Mouse (Mus musculus): ENCODE results near the gene Fstl4. TPM values are rescaled to one million over a fixed set of nuclear protein-coding genes. Genes with fewer than 3 reads are reported as not detected.
"Not testable (repeated sequence)": the region's sequence is repeated elsewhere in the genome, so short reads cannot be mapped to it uniquely, and the experiment has no call there.

Gene Fstl4
- polyA plus RNA-seq, 1 experiment from 2014 or later, result 6.6 TPM

DNA sequence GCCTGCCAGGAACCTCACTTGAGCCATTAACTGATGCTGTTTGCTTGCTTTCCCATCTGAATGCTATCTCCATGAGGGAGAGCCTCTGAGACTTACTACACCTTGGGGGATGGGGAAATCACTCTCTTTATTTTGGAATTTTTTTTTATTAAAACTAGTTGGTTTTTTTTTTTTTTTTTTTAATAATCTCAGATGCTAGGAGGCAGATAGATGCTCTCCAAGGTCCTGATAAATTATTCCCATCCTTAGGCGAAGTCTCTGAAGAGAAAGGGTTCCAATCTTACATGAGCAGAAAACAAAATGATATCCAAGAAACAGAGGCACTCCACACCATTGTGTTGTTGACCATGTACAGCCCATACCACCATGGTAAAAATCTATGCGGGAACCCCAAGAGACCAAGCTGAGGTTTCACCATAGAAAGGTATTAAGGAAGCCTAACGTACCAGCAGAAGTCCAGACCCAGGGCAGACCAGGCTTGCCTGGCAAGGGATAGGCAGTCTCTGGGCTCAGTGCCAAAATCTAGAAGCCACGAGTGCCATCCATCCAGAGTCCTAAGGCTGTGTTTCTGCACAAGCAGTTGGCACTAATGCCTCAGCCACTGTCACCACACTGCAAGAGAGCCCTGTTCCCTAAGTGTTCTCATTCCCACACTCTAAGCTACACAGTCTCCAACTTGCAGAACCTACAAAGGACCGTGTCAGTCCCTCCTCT lies 423.1 kb downstream of the Fstl4 start:
- ATAC-seq (replicated peaks; ENCODE audit: extremely low read depth, insufficient read depth, low FRiP score), result no peak
- no peaks in the 10 kb centered on the region for H3K9me3 ChIP-seq (replicated peaks; ENCODE audit: control insufficient read depth, low read length)
- H3K4me2 ChIP-seq (ENCODE audit: low read depth, low read length), result no peak overlapping the region
- H3K27me3 ChIP-seq (ENCODE audit: control insufficient read depth, insufficient read depth, low read length), result no peaks in the 10 kb centered on the region
- no peak overlapping the region for H3K4me3 ChIP-seq (ENCODE audit: low read length)
- H3K4me1 ChIP-seq (ENCODE audit: control insufficient read depth, insufficient read depth, low read length), result peaks cover 13% of the 10 kb centered on the region
- WGBS, result 61% methylated on average over 5 of the region's 5 CpGs
- no peak overlapping the region for H3K27ac ChIP-seq (ENCODE audit: low read length)
- H3K36me3 ChIP-seq (ENCODE audit: control insufficient read depth, insufficient read depth), result no peaks in the 10 kb centered on the region
- H3K9ac ChIP-seq (ENCODE audit: low read length), result no peak overlapping the region

DNA sequence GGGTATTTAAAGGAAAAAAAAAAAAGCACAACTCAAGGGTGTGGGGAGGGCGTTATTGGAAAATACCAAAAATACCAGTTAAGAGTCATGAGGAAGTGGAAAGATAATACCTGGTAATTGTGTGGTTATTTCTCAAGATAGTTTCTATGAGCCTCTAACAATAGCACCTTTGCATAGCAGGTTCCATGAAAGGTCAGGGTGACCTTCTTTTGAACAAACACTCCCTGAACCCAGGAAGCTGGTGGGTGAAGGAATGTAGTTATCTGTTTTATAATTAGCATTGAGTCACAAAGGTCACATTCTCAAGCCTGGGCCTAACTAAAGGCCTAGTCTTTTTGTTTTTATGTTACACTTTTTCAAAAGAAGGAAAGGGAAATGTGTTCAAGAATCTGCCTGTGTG lies 432.1 kb downstream of the Fstl4 start:
- ATAC-seq (replicated peaks; ENCODE audit: extremely low read depth, insufficient read depth, low FRiP score); H3K9ac ChIP-seq (ENCODE audit: low read length); H3K27me3 ChIP-seq (ENCODE audit: control insufficient read depth, insufficient read depth, low read length); H3K4me1 ChIP-seq (ENCODE audit: control insufficient read depth, insufficient read depth, low read length); H3K36me3 ChIP-seq (ENCODE audit: control insufficient read depth, insufficient read depth); H3K27ac ChIP-seq (ENCODE audit: low read length); H3K9me3 ChIP-seq (replicated peaks; ENCODE audit: control insufficient read depth, low read length); H3K4me2 ChIP-seq (ENCODE audit: low read depth, low read length); H3K4me3 ChIP-seq (ENCODE audit: low read length): not testable (repeated sequence)
- 94% methylated on average over 1 of the region's 1 CpGs for WGBS

DNA sequence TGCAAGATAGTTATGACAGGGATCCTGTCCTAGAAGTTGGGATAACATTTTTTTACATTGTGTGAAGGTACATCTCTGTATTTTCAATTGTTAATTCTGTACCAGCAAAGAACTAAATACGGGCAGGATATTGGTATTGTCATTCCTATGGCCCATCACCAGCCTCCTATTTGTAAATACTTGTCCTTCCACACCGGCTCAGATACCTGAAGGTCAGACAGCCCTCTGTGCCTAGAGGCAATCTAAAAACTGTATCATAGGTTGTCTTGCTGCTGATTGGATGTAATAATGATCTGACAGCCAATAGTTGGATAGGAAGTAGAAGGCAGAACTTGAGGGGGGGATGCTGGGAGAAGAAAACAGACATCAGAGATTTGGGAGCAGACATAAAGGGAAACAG lies 432.7 kb downstream of the Fstl4 start:
- no peak for ATAC-seq (replicated peaks; ENCODE audit: extremely low read depth, insufficient read depth, low FRiP score)
- Histone ChIP-seq H3K4me1 (ENCODE audit: control insufficient read depth, insufficient read depth, low read length) (no peaks in the 10 kb centered on the region), H3K27ac (ENCODE audit: low read length) (no peak overlapping the region), H3K4me2 (ENCODE audit: low read depth, low read length) (no peak overlapping the region), H3K9ac (ENCODE audit: low read length) (no peak overlapping the region), H3K36me3 (ENCODE audit: control insufficient read depth, insufficient read depth) (no peaks in the 10 kb centered on the region), H3K27me3 (ENCODE audit: control insufficient read depth, insufficient read depth, low read length) (no peaks in the 10 kb centered on the region), H3K9me3 (replicated peaks; ENCODE audit: control insufficient read depth, low read length) (peaks cover 3% of the 10 kb centered on the region; the same call in 1 of the 2 replicates), H3K4me3 (ENCODE audit: low read length) (no peak overlapping the region)
- WGBS, result 91% methylated on average over 2 of the region's 2 CpGs

DNA sequence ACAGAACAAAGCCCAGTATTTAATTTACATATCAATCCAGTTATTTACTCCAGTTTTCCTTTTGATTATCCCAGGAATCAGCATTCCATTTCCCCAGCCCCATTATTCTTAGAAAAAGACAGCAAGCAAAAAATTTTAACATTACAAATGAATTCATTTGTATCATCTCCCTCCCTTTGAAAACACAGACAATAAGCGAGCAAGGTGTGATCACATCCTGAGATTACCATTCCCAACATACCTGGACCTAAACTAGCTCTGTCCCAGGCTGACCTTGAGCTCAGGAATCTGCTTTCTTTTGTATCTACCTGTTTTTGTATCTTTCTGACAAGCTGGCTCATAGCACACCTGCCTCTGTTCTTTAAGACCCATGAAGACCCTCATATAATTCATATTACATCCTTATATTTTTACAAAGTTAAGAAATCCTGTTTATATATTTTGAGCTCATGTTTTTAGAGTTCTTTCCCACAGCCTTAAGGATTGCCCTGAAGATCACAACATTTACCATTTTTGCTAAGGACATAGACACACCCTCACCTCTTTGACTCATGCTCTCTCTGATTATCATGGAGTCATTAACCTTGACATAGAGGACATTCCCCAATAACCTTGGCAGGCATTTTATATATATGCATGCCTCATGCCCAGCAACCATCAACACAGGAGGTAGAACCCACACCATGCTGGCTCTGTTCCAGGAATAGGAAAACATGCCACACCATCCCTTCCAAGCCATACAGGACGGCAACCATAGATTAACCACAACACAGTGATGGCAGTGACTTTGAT lies 438.2 kb downstream of the Fstl4 start:
- no peak for ATAC-seq (replicated peaks; ENCODE audit: extremely low read depth, insufficient read depth, low FRiP score)
- Histone ChIP-seq H3K36me3 (ENCODE audit: control insufficient read depth, insufficient read depth) (no peaks in the 10 kb centered on the region), H3K27me3 (ENCODE audit: control insufficient read depth, insufficient read depth, low read length) (no peaks in the 10 kb centered on the region), H3K27ac (ENCODE audit: low read length) (no peak overlapping the region), H3K4me2 (ENCODE audit: low read depth, low read length) (no peak overlapping the region), H3K9ac (ENCODE audit: low read length) (no peak overlapping the region), H3K4me1 (ENCODE audit: control insufficient read depth, insufficient read depth, low read length) (no peaks in the 10 kb centered on the region), H3K9me3 (replicated peaks; ENCODE audit: control insufficient read depth, low read length) (peaks cover 4% of the 10 kb centered on the region; the same call in 1 of the 2 replicates), H3K4me3 (ENCODE audit: low read length) (no peak overlapping the region)
- 77% methylated on average over 2 of the region's 2 CpGs for WGBS

DNA sequence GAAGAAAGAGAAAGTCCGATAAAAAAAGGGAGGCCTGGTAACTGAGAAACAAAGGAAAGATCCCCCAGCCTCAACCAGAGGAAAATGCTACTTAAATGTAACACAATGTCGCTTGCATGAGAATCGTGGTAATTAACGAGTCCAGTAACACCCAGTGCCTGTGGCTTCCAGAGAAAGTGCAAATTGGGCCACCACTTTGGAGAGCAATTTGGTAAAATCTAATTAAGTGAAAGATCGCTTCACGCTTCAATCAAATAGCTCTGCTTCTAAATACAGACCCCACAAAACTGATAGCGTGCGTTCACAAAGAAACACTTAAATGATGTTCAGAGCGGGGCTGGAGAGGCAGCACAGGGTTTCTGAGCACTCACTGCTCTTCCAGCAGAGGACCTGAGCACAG lies 446.4 kb downstream of the Fstl4 start:
- WGBS, result 71% methylated on average over 9 of the region's 9 CpGs
- Histone ChIP-seq H3K9me3 (replicated peaks; ENCODE audit: control insufficient read depth, low read length) (no peaks in the 10 kb centered on the region), H3K27ac (ENCODE audit: low read length) (no peak overlapping the region), H3K4me1 (ENCODE audit: control insufficient read depth, insufficient read depth, low read length) (no peaks in the 10 kb centered on the region), H3K4me2 (ENCODE audit: low read depth, low read length) (no peak overlapping the region), H3K4me3 (ENCODE audit: low read length) (no peak overlapping the region), H3K9ac (ENCODE audit: low read length) (no peak overlapping the region), H3K36me3 (ENCODE audit: control insufficient read depth, insufficient read depth) (no peaks in the 10 kb centered on the region), H3K27me3 (ENCODE audit: control insufficient read depth, insufficient read depth, low read length) (no peaks in the 10 kb centered on the region)
- no peak for ATAC-seq (replicated peaks; ENCODE audit: extremely low read depth, insufficient read depth, low FRiP score)

DNA sequence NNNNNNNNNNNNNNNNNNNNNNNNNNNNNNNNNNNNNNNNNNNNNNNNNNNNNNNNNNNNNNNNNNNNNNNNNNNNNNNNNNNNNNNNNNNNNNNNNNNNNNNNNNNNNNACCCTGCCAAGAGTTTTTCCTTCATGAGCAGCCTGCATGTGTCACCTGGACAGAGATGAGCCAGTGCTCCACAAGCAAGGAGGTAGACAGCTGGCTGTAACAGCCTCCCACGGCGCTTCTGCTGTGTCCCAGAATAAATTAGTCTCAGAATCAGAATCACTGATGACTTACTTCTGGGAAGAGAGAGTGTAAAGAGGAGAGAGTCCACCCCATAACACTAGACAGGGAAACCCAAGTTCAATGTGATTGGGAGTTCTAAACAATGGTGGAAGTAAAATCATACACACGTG lies 464.6 kb downstream of the Fstl4 start:
- H3K9ac ChIP-seq (ENCODE audit: low read length), result no peak overlapping the region
- no peaks in the 10 kb centered on the region for H3K36me3 ChIP-seq (ENCODE audit: control insufficient read depth, insufficient read depth)
- H3K4me1 ChIP-seq (ENCODE audit: control insufficient read depth, insufficient read depth, low read length), result peaks cover 5% of the 10 kb centered on the region; the same call in 1 of the 2 replicates
- H3K9me3 ChIP-seq (replicated peaks; ENCODE audit: control insufficient read depth, low read length), result peaks cover 3% of the 10 kb centered on the region
- WGBS, result 94% methylated on average over 3 of the region's 3 CpGs
- no peak overlapping the region for H3K4me3 ChIP-seq (ENCODE audit: low read length)
- no peaks in the 10 kb centered on the region for H3K27me3 ChIP-seq (ENCODE audit: control insufficient read depth, insufficient read depth, low read length)
- no peak overlapping the region for H3K27ac ChIP-seq (ENCODE audit: low read length)
- H3K4me2 ChIP-seq (ENCODE audit: low read depth, low read length), result no peak overlapping the region
- ATAC-seq (replicated peaks; ENCODE audit: extremely low read depth, insufficient read depth, low FRiP score), result no peak

DNA sequence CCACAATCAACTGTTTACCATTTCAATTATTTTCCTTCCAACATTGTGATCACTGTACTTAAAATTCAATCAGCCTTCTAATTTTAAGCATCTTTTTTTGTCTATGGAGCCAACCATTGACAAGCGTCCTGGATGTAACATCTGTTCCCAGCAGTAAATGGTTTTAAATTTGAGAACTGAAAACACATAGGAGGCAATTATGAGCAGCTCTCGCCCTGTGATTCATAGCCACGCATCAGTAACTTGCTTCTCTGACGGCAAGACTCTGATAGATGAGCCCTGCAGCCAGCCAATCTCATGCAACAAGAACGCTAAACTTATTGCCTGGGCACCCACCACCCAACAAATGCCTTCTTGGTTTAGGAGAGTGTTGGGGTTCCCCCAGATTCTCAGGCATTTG lies 467.4 kb downstream of the Fstl4 start:
- Histone ChIP-seq H3K4me1 (ENCODE audit: control insufficient read depth, insufficient read depth, low read length) (peaks cover 5% of the 10 kb centered on the region; the same call in 1 of the 2 replicates), H3K4me3 (ENCODE audit: low read length) (no peak overlapping the region), H3K36me3 (ENCODE audit: control insufficient read depth, insufficient read depth) (no peaks in the 10 kb centered on the region), H3K9ac (ENCODE audit: low read length) (no peak overlapping the region), H3K9me3 (replicated peaks; ENCODE audit: control insufficient read depth, low read length) (peaks cover 5% of the 10 kb centered on the region; the same call in 1 of the 2 replicates), H3K4me2 (ENCODE audit: low read depth, low read length) (no peak overlapping the region), H3K27me3 (ENCODE audit: control insufficient read depth, insufficient read depth, low read length) (no peaks in the 10 kb centered on the region), H3K27ac (ENCODE audit: low read length) (no peak overlapping the region)
- ATAC-seq (replicated peaks; ENCODE audit: extremely low read depth, insufficient read depth, low FRiP score), result no peak
- WGBS, result 81% methylated on average over 5 of the region's 5 CpGs

DNA sequence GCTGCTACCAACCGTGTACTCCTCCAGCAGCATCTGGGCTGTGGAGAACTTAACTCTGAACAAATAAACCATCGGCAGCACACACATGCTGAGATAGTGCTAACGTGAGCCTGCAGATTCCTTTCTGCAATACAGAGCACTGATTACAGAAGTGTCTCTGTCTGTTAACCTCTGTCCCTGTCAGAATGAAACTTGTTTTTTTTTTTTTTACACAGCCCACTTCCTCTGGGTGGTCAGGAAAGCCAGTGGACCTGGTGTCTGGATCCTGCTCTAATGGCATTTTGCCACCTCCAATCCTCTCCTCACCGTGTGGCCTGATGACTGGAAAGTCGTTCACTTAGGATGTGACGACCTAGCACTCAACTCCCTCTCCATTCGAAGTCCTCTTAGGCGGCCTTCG lies 469.2 kb downstream of the Fstl4 start:
- Histone ChIP-seq H3K9ac (ENCODE audit: low read length) (no peak overlapping the region), H3K9me3 (replicated peaks; ENCODE audit: control insufficient read depth, low read length) (peaks cover 8% of the 10 kb centered on the region; the same call in 1 of the 2 replicates), H3K36me3 (ENCODE audit: control insufficient read depth, insufficient read depth) (no peaks in the 10 kb centered on the region), H3K27ac (ENCODE audit: low read length) (no peak overlapping the region), H3K4me1 (ENCODE audit: control insufficient read depth, insufficient read depth, low read length) (peaks cover 5% of the 10 kb centered on the region; the same call in 1 of the 2 replicates), H3K4me3 (ENCODE audit: low read length) (no peak overlapping the region), H3K4me2 (ENCODE audit: low read depth, low read length) (no peak overlapping the region), H3K27me3 (ENCODE audit: control insufficient read depth, insufficient read depth, low read length) (no peaks in the 10 kb centered on the region)
- ATAC-seq (replicated peaks; ENCODE audit: extremely low read depth, insufficient read depth, low FRiP score), result no peak
- 37% methylated on average over 9 of the region's 9 CpGs for WGBS
